Mouse (Mus musculus) heart, postnatal 36 days (tissue): ENCODE data around the gene Cel. TPM values are rescaled to one million over a fixed set of nuclear protein-coding genes. Genes with fewer than 3 reads are reported as not detected.
"Not testable (repeated sequence)": the region's sequence is repeated elsewhere in the genome, so short reads cannot be mapped to it uniquely, and the experiment has no call there.

Source experiments
- DNase-seq, 2 experiments: peaks; one replicate each; pipeline ENCODE4 v3.0.0; 2021 to 2022
- intact Hi-C: fragments of 180-260 bp; cut with DNase I; formaldehyde crosslinking; loops from one replicate; pipeline ENCODE4 v1.15.1; 2025
- microRNA-seq, 2 experiments: library from miRNA; unstranded; fragments of <30 nt; microRNA quantifications; one replicate each; pipeline ENCODE4 v1.2.0; 2021; ENCODE audit warnings: borderline number of aligned reads in 2 of 2
- total RNA-seq, 2 experiments: library from RNA; stranded (reverse); gene quantifications; 2 replicates each; pipeline ENCODE4 v1.2.3; 2021

Cel gene
- total RNA-seq, 2 experiments from 2014 or later: not detected

- intact Hi-C loops: no loop called here
Observed at GRCm38 (mm10) chr2:28524406-28524805, 38.8 kb downstream of the Cel start.

DNA sequence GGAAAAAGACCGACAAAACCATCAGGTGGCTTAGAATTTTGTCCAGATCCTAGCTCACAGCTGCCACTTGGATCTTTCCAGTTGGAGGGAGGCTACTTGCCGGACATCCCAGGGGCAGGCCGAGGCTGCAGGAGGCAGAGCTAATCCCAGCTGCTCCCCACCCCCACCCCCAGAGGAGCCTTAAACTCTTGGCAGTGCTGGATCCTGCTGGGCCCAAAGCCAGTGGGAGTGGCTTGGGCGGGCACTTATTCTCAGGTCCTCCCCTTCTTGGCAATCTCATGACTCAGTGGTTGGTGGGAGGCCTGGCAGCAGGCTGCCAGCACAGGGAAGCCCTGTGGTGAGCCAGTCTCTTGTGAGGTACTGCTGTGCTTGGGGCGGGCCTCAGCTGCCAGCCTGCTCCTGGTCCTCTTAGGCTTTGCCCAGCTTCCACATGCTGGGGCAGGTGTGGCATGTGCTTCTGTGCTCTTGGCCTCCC is 39.5 kb downstream of the Cel start:
- peak; percentile 83 to 85 for DNase-seq
- intact Hi-C loops: no loop called here

More at GRCm38 (mm10) chr2:28524406-28524805, 38.8 kb downstream of the Cel start:
- DNase-seq: no peak

GRCm38 (mm10) chr2:28522166-28522565 is 41.0 kb downstream of the Cel start:
- no peak for DNase-seq
- intact Hi-C loops: no loop called here

GRCm38 (mm10) chr2:28521571-28522151 is 41.5 kb downstream of the Cel start:
- no peak for DNase-seq
- intact Hi-C loops: no loop called here

GRCm38 (mm10) chr2:28520581-28520980 is 42.6 kb downstream of the Cel start:
- DNase-seq: no peak
- intact Hi-C loops: no loop called here

- no peak for DNase-seq
- intact Hi-C loops: no loop called here
Observed at GRCm38 (mm10) chr2:28518231-28518630, 45.0 kb downstream of the Cel start.

DNA sequence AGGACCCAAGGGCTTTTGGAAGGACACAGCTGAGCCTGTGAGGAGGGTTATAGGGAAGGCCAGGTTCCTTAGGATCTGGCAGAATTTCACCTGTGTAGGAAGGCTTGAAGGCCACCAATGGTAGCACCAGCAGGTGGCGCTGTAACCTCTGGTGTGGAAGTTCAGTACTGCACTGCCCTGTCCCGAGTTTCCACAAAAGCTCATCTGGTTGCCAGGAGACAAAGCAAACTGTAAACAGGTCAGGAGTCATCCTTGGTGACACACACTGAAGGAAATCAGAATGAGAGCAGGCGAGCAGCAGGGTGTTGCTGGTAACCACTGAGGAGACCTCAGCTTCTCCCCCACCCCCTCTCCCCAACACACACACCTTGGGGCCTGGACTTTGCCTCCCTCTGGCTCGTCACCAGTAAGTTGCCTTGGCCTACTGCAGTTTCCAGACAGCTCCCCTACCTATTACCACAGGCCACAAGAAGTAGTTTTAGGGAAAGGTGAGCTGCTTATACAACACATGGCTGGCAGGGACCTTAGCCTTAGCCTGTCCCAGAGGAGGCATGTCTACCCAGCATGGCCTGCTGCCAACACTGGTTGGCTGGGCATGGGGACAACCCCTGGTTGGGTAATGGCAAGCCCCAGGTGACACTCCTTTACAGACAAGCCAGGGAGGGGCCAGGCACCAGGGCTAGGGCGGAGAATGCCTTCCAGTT is 45.8 kb downstream of the Cel start:
- intact Hi-C loops: no loop called here
- peak; percentile 82 to 91 for DNase-seq

GRCm38 (mm10) chr2:28514489-28514888 is 48.7 kb downstream of the Cel start:
- intact Hi-C loops: loop anchor here (1.0 kb wide), 2 partner anchors 34 to 71 kb away; no protein-coding TSS in a partner anchor
- DNase-seq: peak; percentile 83 to 90

GRCm38 (mm10) chr2:28513431-28514370 is 49.5 kb downstream of the Cel start:
- intact Hi-C loops: loop anchor here (1.0 kb wide), 2 partner anchors 35 to 72 kb away; no protein-coding TSS in a partner anchor
- DNase-seq: peak; percentile 26 to 32

GRCm38 (mm10) chr2:28512798-28513401 is 50.3 kb downstream of the Cel start, which contains the start of gene Ralgds:
TSS of gene Ralgds (plus strand) at chr2:28513125.
- DNase-seq: peak; percentile 40 to 42
- intact Hi-C loops: no loop called here

GRCm38 (mm10) chr2:28511600-28511999 is 51.6 kb downstream of the Cel start:
- intact Hi-C loops, DNase-seq: not testable (repeated sequence)

- no peak for DNase-seq
- intact Hi-C loops: no loop called here
Observed at GRCm38 (mm10) chr2:28506291-28506690, 56.9 kb downstream of the Cel start.

GRCm38 (mm10) chr2:28505795-28506194 is 57.4 kb downstream of the Cel start, which contains the start of gene Gm10134:
TSS of gene Gm10134 (plus strand) at chr2:28506095.
- intact Hi-C loops: no loop called here
- no peak for DNase-seq

Small RNAs within 50 kb of the gene (microRNA-seq; reads per million reads assigned to microRNA genes)
- 0 reads per million in 2 experiments for gene Gm22824

Other genes with a start within 250 kb of the Cel start
- 1 to 10 TPM; 3.2 to 4.7 TPM for gene Ppp1r26, start 116.6 kb downstream of the Cel start, total RNA-seq
- gene 1700007K13Rik, start 97.1 kb downstream of the Cel start, total RNA-seq: not detected
- gene Mrps2, start 95.3 kb downstream of the Cel start, total RNA-seq: 10 to 100 TPM; 38.2 to 41.8 TPM
- 1 to 10 TPM; 2.6 to 3.7 TPM for gene Gbgt1, start 66.5 kb downstream of the Cel start, total RNA-seq
- 1 to 10 TPM in 1 of 2 experiments, under 1 TPM in 1; 0.84 to 1.3 TPM for gene Gm10134, start 57.3 kb downstream of the Cel start, total RNA-seq
- gene Ralgds, start 50.3 kb downstream of the Cel start, total RNA-seq: 10 to 100 TPM; 13.3 to 13.6 TPM
- 10 to 100 TPM in 1 of 2 experiments, 1 to 10 TPM in 1; 9.6 to 11.5 TPM for gene Gtf3c5, start 20.3 kb upstream of the Cel start, total RNA-seq
- gene Gfi1b, start 58.6 kb upstream of the Cel start, total RNA-seq: not detected
- 10 to 100 TPM; 26.2 to 26.3 TPM for gene Tsc1, start 77.8 kb upstream of the Cel start, total RNA-seq
- gene Spaca9, start 136.3 kb upstream of the Cel start, total RNA-seq: not detected
- not detected for gene Ak8, start 136.8 kb upstream of the Cel start, total RNA-seq